Mouse (Mus musculus): ENCODE data around the gene Det1.

GRCm38 (mm10) chr7:78881607-78882468 is 34.8 kb upstream of the Det1 start:
- TF ChIP-seq EP300 (IDR thresholded peaks at IDR 0.05; ENCODE audit: insufficient read depth, low read depth, low read length) (no peak), POLR2A (IDR thresholded peaks at IDR 0.05; ENCODE audit: insufficient read depth, low read length) (no peak)
